Mouse (Mus musculus) liver, adult 2 months (tissue): ENCODE data around the gene Sec22a.

Source experiments
- CTCF ChIP-seq: fragments of 200-500 bp; IDR thresholded peaks from 2 replicates; pipeline ENCODE4 v1.5.1; 2011; ENCODE audit warnings: low read depth, low read length, control low read depth
- POLR2A ChIP-seq: fragments of 200-500 bp; IDR thresholded peaks from 2 replicates; pipeline ENCODE4 v1.6.1; 2011; ENCODE audit warnings: low read length, control low read depth; ENCODE audit not compliant: insufficient read depth; ENCODE audit errors: extremely low read depth

DNA sequence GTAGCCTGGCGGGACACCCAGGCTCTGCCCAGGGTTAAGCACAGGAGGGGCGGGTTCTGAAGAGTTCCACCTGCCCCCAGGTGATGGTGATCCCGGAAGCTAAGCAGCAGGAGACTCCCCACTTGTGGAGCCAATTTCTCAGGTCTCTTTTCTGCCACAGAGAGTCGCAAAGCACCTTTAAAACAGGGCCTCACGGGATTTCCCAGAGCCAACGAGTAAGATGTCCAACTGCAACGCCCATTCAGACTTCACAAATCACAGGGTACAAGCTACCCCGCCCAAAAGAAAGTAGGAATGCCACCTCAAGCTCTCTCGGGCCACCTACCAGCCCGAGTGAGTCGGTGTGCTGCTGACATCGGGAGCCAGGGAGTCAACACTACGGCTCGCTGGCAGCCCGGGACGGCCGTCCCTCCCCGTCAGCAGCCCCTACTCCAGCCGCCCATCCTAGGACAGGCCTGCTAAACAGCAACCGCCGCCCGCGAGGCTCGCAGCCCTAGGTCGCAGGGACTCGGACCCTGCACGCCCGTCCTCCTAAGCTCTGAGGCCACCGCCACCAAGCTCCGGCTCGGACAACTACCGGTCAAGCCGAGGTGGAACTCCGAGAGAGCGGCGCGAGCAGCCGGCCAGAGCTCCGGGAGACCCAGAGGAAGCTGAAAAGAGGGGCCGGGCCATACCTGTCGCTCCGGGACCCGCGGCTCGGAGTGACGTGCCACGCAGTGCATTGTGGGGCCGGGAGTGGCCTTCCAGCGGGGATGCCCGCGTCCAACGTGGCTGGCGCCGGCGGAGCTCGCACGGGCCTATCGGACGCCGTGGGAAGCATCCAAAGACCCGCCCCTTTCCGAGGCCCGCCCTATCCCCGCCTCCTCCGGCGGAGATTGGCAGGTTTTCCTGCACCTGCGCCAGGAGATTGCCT is at the start of gene Sec22a:
- TF ChIP-seq CTCF (no peak), POLR2A (peak; percentile 74; the same call in 1 of the 2 replicates)
